12 mouse cellular contexts compared by ENCODE assay signal in the genomic region with DNA sequence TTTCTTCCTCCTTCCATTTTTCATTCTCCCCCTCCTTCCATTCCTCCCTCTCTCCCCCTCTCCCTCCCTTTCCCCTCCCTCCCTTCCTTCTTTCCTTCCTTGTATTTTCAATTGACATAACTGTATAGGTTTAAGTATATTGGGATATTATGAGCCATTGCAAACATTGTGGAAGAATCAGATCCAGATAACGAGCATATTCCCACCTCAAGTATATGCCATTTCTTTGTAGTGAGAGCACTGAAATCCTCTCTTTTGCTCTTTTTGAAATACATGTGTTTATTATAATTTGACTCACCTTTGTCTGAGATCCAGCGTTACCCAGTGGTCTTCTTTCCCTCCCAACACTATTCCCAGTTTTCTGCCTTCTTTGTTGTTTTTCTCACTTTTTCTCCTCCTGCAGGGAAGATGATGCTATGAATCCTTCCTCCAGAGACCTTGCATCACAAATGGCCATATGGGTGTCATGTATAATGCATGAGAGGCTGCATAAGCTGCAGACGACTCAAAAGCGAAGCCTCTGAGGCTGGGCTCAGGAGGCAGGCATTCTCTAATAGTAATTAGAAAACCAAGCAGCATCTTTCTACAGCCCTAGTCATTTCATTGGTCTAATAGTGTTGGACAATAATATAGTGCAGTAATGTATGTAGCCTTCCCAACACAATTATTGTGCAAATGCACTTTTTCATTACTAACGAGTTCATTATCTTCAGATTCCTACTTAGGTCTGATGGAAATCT.
DNase-seq lines count a peak whose midpoint lies in the region; ATAC-seq lines count a peak whose summit lies in the region.
"Had no signal": no experiment of that assay in that cellular context is flagged by ENCODE, and none has a peak within 500 bp of the region (broad histone marks: within the 10 kb centered on the region; RNA-seq: fewer than 3 reads in every experiment).

No protein-coding gene starts in this region.

- no peaks in the 10 kb centered on the region for H3K9me3 ChIP-seq in embryonic facial prominence, embryonic 14.5 days (ENCODE audit: control insufficient read depth, low read length)
- H3K9me3 ChIP-seq in hindbrain, embryonic 15.5 days = no peaks in the 10 kb centered on the region
- H3K9me3 ChIP-seq in neural tube, embryonic 14.5 days (ENCODE audit: control insufficient read depth, low read length) = no peaks in the 10 kb centered on the region
- H3K9me3 ChIP-seq: embryonic facial prominence, embryonic 15.5 days had no signal

- no peak overlapping the region for H3K4me2 ChIP-seq in embryonic facial prominence, embryonic 14.5 days (ENCODE audit: low read depth, low read length)
- peak overlapping the region; percentile 23 for H3K4me2 ChIP-seq in hindbrain, embryonic 15.5 days
- no peak overlapping the region for H3K4me2 ChIP-seq in neural tube, embryonic 14.5 days (ENCODE audit: low read depth, low read length)
- H3K4me2 ChIP-seq: embryonic facial prominence, embryonic 15.5 days had no signal

- intact Hi-C loops in left cerebral cortex, postnatal 4 days (cut with DNase I) = no loop called here

- no peaks in the 10 kb centered on the region for H3K27me3 ChIP-seq in embryonic facial prominence, embryonic 14.5 days (replicated peaks; ENCODE audit: control insufficient read depth, insufficient read depth, low read length)
- H3K27me3 ChIP-seq in hindbrain, embryonic 15.5 days = no peaks in the 10 kb centered on the region
- H3K27me3 ChIP-seq in neural tube, embryonic 14.5 days (ENCODE audit: control insufficient read depth, insufficient read depth, low read length) = no peaks in the 10 kb centered on the region
- H3K27me3 ChIP-seq: CH12.LX; embryonic facial prominence, embryonic 15.5 days had no signal

- ATAC-seq in embryonic facial prominence, embryonic 14.5 days (ENCODE audit: low read depth) = 0 out of 2 replicates have a peak, but pooled peaks have one; percentile 44
- ATAC-seq in hindbrain, embryonic 15.5 days (ENCODE audit: low FRiP score, low read depth) = peak; percentile 91
- peak; percentile 95 for ATAC-seq in neural tube, embryonic 14.5 days (ENCODE audit: low read depth)

- H3K36me3 ChIP-seq in embryonic facial prominence, embryonic 14.5 days (ENCODE audit: control insufficient read depth, insufficient read depth, low read length) = no peaks in the 10 kb centered on the region
- H3K36me3 ChIP-seq in hindbrain, embryonic 15.5 days = no peaks in the 10 kb centered on the region
- no peaks in the 10 kb centered on the region for H3K36me3 ChIP-seq in neural tube, embryonic 14.5 days (ENCODE audit: control insufficient read depth, insufficient read depth, low read length)
- H3K36me3 ChIP-seq: embryonic facial prominence, embryonic 15.5 days had no signal

- H3K27ac ChIP-seq in embryonic facial prominence, embryonic 14.5 days (replicated peaks; ENCODE audit: low read depth, low read length) = no peak overlapping the region
- peak overlapping the region; percentile 54 for H3K27ac ChIP-seq in hindbrain, embryonic 15.5 days (replicated peaks)
- peak overlapping the region; percentile 7; the same call in 1 of the 2 replicates for H3K27ac ChIP-seq in neural tube, embryonic 14.5 days (ENCODE audit: low read depth, low read length)
- H3K27ac ChIP-seq: embryonic facial prominence, embryonic 15.5 days had no signal

- DNase-seq in left cerebral cortex, postnatal 4 days = peak; percentile 14
- DNase-seq in left cerebral cortex, adult 9 months (ENCODE audit: low spot score in 2 of 2) = no peak
- no peak for DNase-seq in embryonic facial prominence, embryonic 14.5 days (ENCODE audit: low spot score)
- no peak for DNase-seq in gastrocnemius, postnatal 25 days
- no peak for DNase-seq in thymus, postnatal 10 days (ENCODE audit: low spot score in 2 of 2)
- no peak for DNase-seq in adrenal gland, adult (ENCODE audit: inconsistent age in 2 of 2, low spot score in 1 of 2)
- DNase-seq: gastrocnemius, postnatal 10 days; kidney, adult 9 months had no signal

- 65% methylated on average over 5 of the region's 5 CpGs for WGBS in embryonic facial prominence, embryonic 14.5 days
- 17% methylated on average over 5 of the region's 5 CpGs for WGBS in hindbrain, embryonic 15.5 days
- WGBS in neural tube, embryonic 14.5 days = 23% methylated on average over 5 of the region's 5 CpGs

- no peaks in the 10 kb centered on the region for H3K4me1 ChIP-seq in embryonic facial prominence, embryonic 14.5 days (ENCODE audit: control insufficient read depth, insufficient read depth, low read length)
- H3K4me1 ChIP-seq in hindbrain, embryonic 15.5 days (replicated peaks) = peaks cover 7% of the 10 kb centered on the region; the same call in 1 of the 2 replicates
- H3K4me1 ChIP-seq in neural tube, embryonic 14.5 days (ENCODE audit: control insufficient read depth, insufficient read depth, low read length) = peaks cover 3% of the 10 kb centered on the region; the same call in 1 of the 2 replicates
- H3K4me1 ChIP-seq: embryonic facial prominence, embryonic 15.5 days had no signal

- H3K4me3 ChIP-seq in embryonic facial prominence, embryonic 14.5 days (ENCODE audit: low read depth, low read length) = no peak overlapping the region
- no peak overlapping the region for H3K4me3 ChIP-seq in hindbrain, embryonic 15.5 days
- H3K4me3 ChIP-seq in neural tube, embryonic 14.5 days (ENCODE audit: low read depth, low read length) = no peak overlapping the region
- H3K4me3 ChIP-seq: embryonic facial prominence, embryonic 15.5 days had no signal

- no peak overlapping the region for H3K9ac ChIP-seq in embryonic facial prominence, embryonic 14.5 days (ENCODE audit: low read depth, low read length)
- H3K9ac ChIP-seq in hindbrain, embryonic 15.5 days = no peak overlapping the region
- no peak overlapping the region for H3K9ac ChIP-seq in neural tube, embryonic 14.5 days (replicated peaks; ENCODE audit: low read depth, low read length)
- H3K9ac ChIP-seq: embryonic facial prominence, embryonic 15.5 days had no signal

Comparison
In these comparisons a context has a peak if more than half of its experiments do, and no peak if none do; other contexts are left out.
1. ATAC-seq: peak in every context shown above with its lines; median percentile 95 in neural tube, embryonic 14.5 days; 91 in hindbrain, embryonic 15.5 days; 44 in embryonic facial prominence, embryonic 14.5 days.